Mouse (Mus musculus): ENCODE data around the gene Prss38. TPM values are rescaled to one million over a fixed set of nuclear protein-coding genes. Genes with fewer than 3 reads are reported as not detected.
A peak's percentile ranks its signal among the peaks of the same experiment; 100 is the strongest.

Gene Prss38
- polyA plus RNA-seq, 1 experiment from 2014 or later: not detected

DNA sequence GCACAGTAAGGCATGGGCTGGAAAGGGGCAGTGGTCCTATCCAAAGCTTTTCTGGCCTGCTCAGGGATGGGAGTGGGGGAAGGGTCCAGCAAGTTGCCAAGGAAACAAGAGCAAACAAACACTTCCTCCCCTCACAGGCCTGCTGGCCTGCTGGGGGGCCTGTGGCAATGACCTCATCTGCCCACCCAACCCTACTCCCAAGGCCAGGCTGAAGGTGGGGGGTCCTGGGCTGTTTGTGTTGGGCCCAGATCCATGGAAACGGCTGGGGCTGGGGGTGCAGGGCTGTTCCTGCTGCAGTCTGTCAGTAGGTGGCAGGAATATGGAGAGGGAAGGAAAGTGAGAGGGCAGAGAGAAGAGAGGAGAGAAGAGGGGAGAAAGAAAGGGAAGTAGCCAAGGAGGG is 39.1 kb downstream of the Prss38 start:
- WGBS: 21% methylated on average over 1 of the region's 1 CpGs
- ATAC-seq: 0 out of 2 replicates have a peak, but pooled peaks have one; percentile 30

DNA sequence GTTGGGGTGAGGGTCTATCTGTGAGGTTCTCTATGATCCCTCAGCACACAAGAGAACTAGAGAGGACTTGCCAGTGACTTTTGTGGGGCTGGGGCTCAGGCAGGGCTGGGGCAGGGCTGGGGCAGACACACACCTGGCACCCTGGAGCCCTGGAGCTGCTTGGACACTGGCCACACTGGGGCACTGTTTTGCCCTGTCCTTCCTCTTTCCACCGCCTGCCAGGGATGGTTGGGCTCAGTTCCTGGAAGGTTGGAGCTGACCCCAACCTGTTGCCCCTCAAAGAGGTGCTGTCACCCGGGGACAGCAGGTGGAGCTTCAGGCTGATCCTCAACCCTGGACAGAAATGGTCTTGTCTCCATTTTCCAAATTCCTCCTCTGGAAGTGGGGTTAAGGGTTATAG is 39.5 kb downstream of the Prss38 start:
- no peak for ATAC-seq
- 54% methylated on average over 2 of the region's 2 CpGs for WGBS
- Histone ChIP-seq H3K4me1 (ENCODE audit: control insufficient read depth, insufficient read depth, low read depth, low read length) (no peaks in the 10 kb centered on the region), H3K27ac (ENCODE audit: low read depth, low read length) (no peak overlapping the region), H3K36me3 (ENCODE audit: control insufficient read depth, insufficient read depth, low read length) (no peaks in the 10 kb centered on the region), H3K4me2 (ENCODE audit: low read length) (no peak overlapping the region), H3K9ac (ENCODE audit: low read depth, low read length) (no peak overlapping the region), H3K4me3 (ENCODE audit: low read length) (no peak overlapping the region), H3K27me3 (replicated peaks; ENCODE audit: control insufficient read depth, insufficient read depth, low read length) (no peaks in the 10 kb centered on the region), H3K9me3 (ENCODE audit: control insufficient read depth, low read length) (no peaks in the 10 kb centered on the region)

More for the DNA sequence above, 39.1 kb downstream of the Prss38 start:
- Histone ChIP-seq H3K36me3 (ENCODE audit: control insufficient read depth, insufficient read depth, low read length) (no peaks in the 10 kb centered on the region), H3K27me3 (replicated peaks; ENCODE audit: control insufficient read depth, insufficient read depth, low read length) (no peaks in the 10 kb centered on the region), H3K9me3 (ENCODE audit: control insufficient read depth, low read length) (no peaks in the 10 kb centered on the region), H3K9ac (ENCODE audit: low read depth, low read length) (no peak overlapping the region), H3K4me1 (ENCODE audit: control insufficient read depth, insufficient read depth, low read depth, low read length) (no peaks in the 10 kb centered on the region), H3K4me3 (ENCODE audit: low read length) (no peak overlapping the region), H3K27ac (ENCODE audit: low read depth, low read length) (no peak overlapping the region), H3K4me2 (ENCODE audit: low read length) (no peak overlapping the region)

DNA sequence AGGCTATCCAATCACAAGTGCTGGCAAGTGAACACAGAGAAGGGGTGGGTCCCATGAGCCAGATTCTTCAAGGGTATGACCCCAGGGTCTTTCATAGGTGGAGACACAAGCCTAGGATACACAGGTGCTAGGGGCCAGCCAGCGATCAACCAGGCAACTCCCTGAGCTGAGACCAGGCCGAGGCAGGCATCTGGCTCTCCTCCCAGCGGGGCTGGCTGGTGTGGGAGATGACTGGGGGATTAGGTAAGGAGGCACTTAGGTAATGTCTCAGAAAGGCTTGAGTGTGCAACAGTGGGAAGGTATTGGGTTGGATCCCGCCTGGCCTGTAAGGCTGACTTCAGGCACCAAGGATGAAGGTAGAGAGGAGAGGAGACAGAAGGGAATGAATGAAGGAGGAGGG is 40.3 kb downstream of the Prss38 start:
- no peak overlapping the region for H3K9ac ChIP-seq (ENCODE audit: low read depth, low read length)
- 81% methylated on average over 4 of the region's 4 CpGs for WGBS

DNA sequence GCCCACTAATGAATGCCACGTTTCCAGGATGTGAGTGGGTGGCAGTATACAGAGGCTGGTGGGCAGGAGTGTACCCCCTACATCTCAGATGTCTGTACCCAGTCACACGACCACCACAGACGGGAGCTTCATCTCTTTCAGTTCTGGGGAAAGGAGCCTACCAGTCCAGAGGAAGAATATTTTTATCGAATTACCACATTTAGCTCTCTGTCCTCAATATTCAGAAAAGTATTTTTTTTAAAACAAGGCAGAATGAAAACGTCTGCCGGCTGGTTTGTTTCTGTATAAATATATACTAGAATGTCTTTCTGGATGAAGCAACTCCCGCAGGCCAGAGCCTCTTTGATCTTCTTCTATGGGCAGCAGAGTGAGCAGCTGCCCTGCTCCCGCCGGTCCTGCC is 42.5 kb downstream of the Prss38 start:
- 65% methylated on average over 9 of the region's 9 CpGs for WGBS

More for the DNA sequence above, 40.3 kb downstream of the Prss38 start:
- no peaks in the 10 kb centered on the region for H3K9me3 ChIP-seq (ENCODE audit: control insufficient read depth, low read length)
- no peaks in the 10 kb centered on the region for H3K27me3 ChIP-seq (replicated peaks; ENCODE audit: control insufficient read depth, insufficient read depth, low read length)
- ATAC-seq: no peak
- no peak overlapping the region for H3K4me3 ChIP-seq (ENCODE audit: low read length)
- H3K36me3 ChIP-seq (ENCODE audit: control insufficient read depth, insufficient read depth, low read length): no peaks in the 10 kb centered on the region
- H3K4me1 ChIP-seq (ENCODE audit: control insufficient read depth, insufficient read depth, low read depth, low read length): no peaks in the 10 kb centered on the region
- no peak overlapping the region for H3K4me2 ChIP-seq (ENCODE audit: low read length)
- no peak overlapping the region for H3K27ac ChIP-seq (ENCODE audit: low read depth, low read length)

DNA sequence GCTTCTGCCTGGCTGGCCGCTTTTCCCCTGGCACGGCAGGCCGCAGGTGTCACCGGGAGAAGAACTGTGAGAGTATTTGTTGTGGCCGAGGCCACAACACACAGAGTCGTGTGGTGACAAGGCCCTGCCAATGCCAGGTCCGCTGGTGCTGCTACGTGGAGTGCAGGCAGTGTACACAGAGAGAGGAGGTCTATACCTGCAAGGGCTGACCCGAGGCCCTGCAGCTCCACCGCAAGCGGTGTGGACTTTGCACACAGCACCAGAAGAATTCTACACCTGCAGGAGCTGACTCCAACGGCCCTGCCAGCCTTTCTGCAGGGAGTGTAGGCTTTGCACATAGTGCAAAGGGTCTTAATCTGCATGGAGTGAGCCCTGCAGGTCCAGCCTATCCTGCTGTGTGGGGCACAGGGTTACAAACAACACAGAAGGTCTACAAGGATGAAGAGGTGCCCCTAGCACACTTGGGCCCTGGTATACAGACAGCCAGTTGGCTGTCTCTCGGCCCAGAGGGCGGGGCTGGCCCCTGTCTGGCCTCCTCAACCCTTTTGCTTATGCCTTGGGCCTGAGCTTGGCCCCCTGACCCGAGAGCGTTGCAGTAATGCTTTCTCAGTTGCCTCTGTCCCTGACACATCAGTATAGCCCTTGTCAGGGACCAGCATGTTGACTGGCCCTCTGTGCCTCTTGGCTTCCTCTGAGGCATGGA is 44.1 kb downstream of the Prss38 start:
- WGBS: 83% methylated on average over 16 of the region's 16 CpGs
- no peaks in the 10 kb centered on the region for H3K36me3 ChIP-seq (ENCODE audit: control insufficient read depth, insufficient read depth, low read length)
- H3K9me3 ChIP-seq (ENCODE audit: control insufficient read depth, low read length): no peaks in the 10 kb centered on the region
- H3K4me2 ChIP-seq (ENCODE audit: low read length): no peak overlapping the region
- no peak overlapping the region for H3K27ac ChIP-seq (ENCODE audit: low read depth, low read length)
- peaks cover 12% of the 10 kb centered on the region for H3K4me1 ChIP-seq (ENCODE audit: control insufficient read depth, insufficient read depth, low read depth, low read length)
- H3K4me3 ChIP-seq (ENCODE audit: low read length): no peak overlapping the region
- H3K27me3 ChIP-seq (replicated peaks; ENCODE audit: control insufficient read depth, insufficient read depth, low read length): no peaks in the 10 kb centered on the region
- no peak for ATAC-seq
- no peak overlapping the region for H3K9ac ChIP-seq (ENCODE audit: low read depth, low read length)

More for the DNA sequence above, 42.5 kb downstream of the Prss38 start:
- Histone ChIP-seq H3K27me3 (replicated peaks; ENCODE audit: control insufficient read depth, insufficient read depth, low read length) (no peaks in the 10 kb centered on the region), H3K27ac (ENCODE audit: low read depth, low read length) (no peak overlapping the region), H3K36me3 (ENCODE audit: control insufficient read depth, insufficient read depth, low read length) (no peaks in the 10 kb centered on the region), H3K4me2 (ENCODE audit: low read length) (no peak overlapping the region), H3K4me3 (ENCODE audit: low read length) (no peak overlapping the region), H3K9me3 (ENCODE audit: control insufficient read depth, low read length) (no peaks in the 10 kb centered on the region), H3K9ac (ENCODE audit: low read depth, low read length) (no peak overlapping the region), H3K4me1 (ENCODE audit: control insufficient read depth, insufficient read depth, low read depth, low read length) (peaks cover 12% of the 10 kb centered on the region)
- no peak for ATAC-seq

DNA sequence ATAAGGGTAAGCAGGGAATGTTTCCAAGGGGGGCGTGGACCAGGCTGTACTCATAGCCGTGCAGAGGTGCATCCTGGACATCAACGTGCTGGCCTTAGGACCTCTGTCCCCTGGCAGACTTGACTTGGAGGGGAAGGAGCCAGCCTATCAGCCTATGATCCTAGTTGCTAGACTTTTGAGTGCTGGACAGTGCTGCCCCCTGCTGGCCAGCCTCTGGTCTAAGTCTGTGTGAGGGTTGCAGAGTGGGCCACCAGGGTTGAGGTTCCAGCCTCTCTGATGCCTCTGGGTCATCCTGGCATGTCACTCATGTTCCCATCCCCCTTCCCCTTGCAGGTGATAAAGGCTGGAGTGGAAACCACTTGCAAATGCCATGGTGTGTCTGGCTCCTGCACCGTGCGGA is 44.9 kb downstream of the Prss38 start:
- Histone ChIP-seq H3K4me2 (ENCODE audit: low read length) (no peak overlapping the region), H3K9ac (ENCODE audit: low read depth, low read length) (no peak overlapping the region), H3K9me3 (ENCODE audit: control insufficient read depth, low read length) (no peaks in the 10 kb centered on the region), H3K4me3 (ENCODE audit: low read length) (no peak overlapping the region), H3K27ac (ENCODE audit: low read depth, low read length) (no peak overlapping the region), H3K4me1 (ENCODE audit: control insufficient read depth, insufficient read depth, low read depth, low read length) (peaks cover 12% of the 10 kb centered on the region), H3K27me3 (replicated peaks; ENCODE audit: control insufficient read depth, insufficient read depth, low read length) (no peaks in the 10 kb centered on the region), H3K36me3 (ENCODE audit: control insufficient read depth, insufficient read depth, low read length) (no peaks in the 10 kb centered on the region)
- ATAC-seq: no peak
- WGBS: 41% methylated on average over 5 of the region's 5 CpGs

DNA sequence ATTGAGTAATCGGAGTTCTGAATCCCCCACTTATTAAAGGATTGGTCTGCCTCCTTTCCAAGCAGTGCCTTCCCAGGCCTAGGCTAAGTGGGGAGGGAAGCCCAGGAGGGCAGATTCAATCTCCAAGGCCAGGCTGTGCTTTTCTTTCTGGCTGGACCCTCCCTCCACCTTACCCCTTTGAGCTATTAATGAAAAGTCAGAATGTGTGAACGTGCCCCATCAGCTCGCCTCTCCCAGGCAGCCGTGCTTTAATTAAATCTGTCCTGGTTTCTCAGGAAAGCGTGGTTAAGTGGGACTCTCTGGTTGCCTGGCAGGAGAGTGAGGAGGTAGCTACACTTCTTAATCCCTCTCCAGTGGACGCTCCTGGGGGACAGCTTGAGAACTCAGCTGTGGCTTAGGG is 45.8 kb downstream of the Prss38 start:
- H3K27ac ChIP-seq (ENCODE audit: low read depth, low read length): peak overlapping the region; percentile 12; the same call in 1 of the 2 replicates
- peaks cover 12% of the 10 kb centered on the region for H3K4me1 ChIP-seq (ENCODE audit: control insufficient read depth, insufficient read depth, low read depth, low read length)
- peak; percentile 61 for ATAC-seq
- no peaks in the 10 kb centered on the region for H3K36me3 ChIP-seq (ENCODE audit: control insufficient read depth, insufficient read depth, low read length)
- no peak overlapping the region for H3K4me2 ChIP-seq (ENCODE audit: low read length)
- no peaks in the 10 kb centered on the region for H3K9me3 ChIP-seq (ENCODE audit: control insufficient read depth, low read length)
- no peak overlapping the region for H3K4me3 ChIP-seq (ENCODE audit: low read length)
- WGBS: 27% methylated on average over 6 of the region's 6 CpGs
- 0 out of 2 replicates have a peak overlapping the region, but pooled peaks have one; percentile 38 for H3K9ac ChIP-seq (ENCODE audit: low read depth, low read length)
- no peaks in the 10 kb centered on the region for H3K27me3 ChIP-seq (replicated peaks; ENCODE audit: control insufficient read depth, insufficient read depth, low read length)

DNA sequence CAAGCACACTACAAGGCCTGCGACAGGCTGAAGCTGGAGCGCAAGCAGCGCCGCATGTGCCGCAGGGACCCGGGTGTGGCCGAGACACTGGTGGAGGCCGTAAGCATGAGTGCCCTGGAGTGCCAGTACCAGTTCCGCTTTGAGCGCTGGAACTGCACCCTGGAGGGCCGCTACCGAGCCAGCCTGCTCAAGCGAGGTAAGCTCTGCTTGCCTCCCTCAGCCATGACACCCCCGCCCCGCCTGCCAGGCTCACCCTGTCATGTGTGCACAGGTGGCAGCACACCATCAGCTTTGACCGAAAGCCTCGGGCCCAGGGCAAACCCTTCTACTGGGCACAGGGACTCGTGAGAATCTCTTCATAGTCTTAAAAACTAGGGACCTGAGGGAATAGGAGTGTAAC is 47.8 kb downstream of the Prss38 start:
- Histone ChIP-seq H3K9ac (ENCODE audit: low read depth, low read length) (no peak overlapping the region), H3K4me2 (ENCODE audit: low read length) (no peak overlapping the region), H3K9me3 (ENCODE audit: control insufficient read depth, low read length) (no peaks in the 10 kb centered on the region), H3K4me1 (ENCODE audit: control insufficient read depth, insufficient read depth, low read depth, low read length) (peaks cover 12% of the 10 kb centered on the region), H3K27ac (ENCODE audit: low read depth, low read length) (no peak overlapping the region), H3K36me3 (ENCODE audit: control insufficient read depth, insufficient read depth, low read length) (no peaks in the 10 kb centered on the region), H3K27me3 (replicated peaks; ENCODE audit: control insufficient read depth, insufficient read depth, low read length) (no peaks in the 10 kb centered on the region), H3K4me3 (ENCODE audit: low read length) (no peak overlapping the region)
- 85% methylated on average over 18 of the region's 18 CpGs for WGBS
- ATAC-seq: no peak

DNA sequence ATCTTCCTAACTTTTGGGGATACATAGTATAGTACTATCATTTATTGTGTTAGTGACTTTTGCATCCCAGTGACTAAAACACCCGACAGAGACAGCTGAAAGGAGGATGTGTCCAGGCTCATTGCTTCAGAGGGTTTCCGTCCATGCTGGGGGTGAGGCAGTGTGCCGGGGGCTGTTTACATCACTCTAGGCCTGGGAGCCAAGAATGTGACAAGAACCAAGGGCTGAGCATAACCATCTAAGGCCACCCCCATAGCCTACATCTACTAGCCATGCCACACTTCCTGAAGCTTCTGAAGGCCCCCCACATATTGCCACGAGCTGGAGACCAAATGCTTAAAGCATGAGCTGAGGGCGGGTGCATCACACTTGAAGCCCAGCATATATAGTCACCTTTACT is 50.7 kb downstream of the Prss38 start:
- 55% methylated on average over 5 of the region's 5 CpGs for WGBS
- no peaks in the 10 kb centered on the region for H3K9me3 ChIP-seq (ENCODE audit: control insufficient read depth, low read length)
- no peak overlapping the region for H3K27ac ChIP-seq (ENCODE audit: low read depth, low read length)
- no peak overlapping the region for H3K9ac ChIP-seq (ENCODE audit: low read depth, low read length)
- ATAC-seq: no peak
- H3K4me1 ChIP-seq (ENCODE audit: control insufficient read depth, insufficient read depth, low read depth, low read length): peaks cover 10% of the 10 kb centered on the region
- H3K27me3 ChIP-seq (replicated peaks; ENCODE audit: control insufficient read depth, insufficient read depth, low read length): no peaks in the 10 kb centered on the region
- H3K36me3 ChIP-seq (ENCODE audit: control insufficient read depth, insufficient read depth, low read length): no peaks in the 10 kb centered on the region
- no peak overlapping the region for H3K4me3 ChIP-seq (ENCODE audit: low read length)
- no peak overlapping the region for H3K4me2 ChIP-seq (ENCODE audit: low read length)

Measured in hindbrain, embryonic 16.5 days (tissue).